Mouse (Mus musculus) testis, adult 2 months (tissue): ENCODE results near the gene Hoxa6.

Experiments used
- CTCF ChIP-seq: fragments of 200-500 bp; IDR thresholded peaks from 2 replicates; pipeline ENCODE4 v1.5.1; 2012; ENCODE audit warnings: low read depth, mild to moderate bottlenecking, inconsistent platforms, low read length, moderate library complexity; ENCODE audit not compliant: control insufficient read depth, insufficient read depth, insufficient replicate concordance
- POLR2A ChIP-seq: fragments of 200-500 bp; IDR thresholded peaks from 2 replicates; pipeline ENCODE4 v1.6.1; 2012; ENCODE audit warnings: low read depth, mild to moderate bottlenecking, inconsistent platforms, low read length, moderate library complexity; ENCODE audit not compliant: control insufficient read depth

DNA sequence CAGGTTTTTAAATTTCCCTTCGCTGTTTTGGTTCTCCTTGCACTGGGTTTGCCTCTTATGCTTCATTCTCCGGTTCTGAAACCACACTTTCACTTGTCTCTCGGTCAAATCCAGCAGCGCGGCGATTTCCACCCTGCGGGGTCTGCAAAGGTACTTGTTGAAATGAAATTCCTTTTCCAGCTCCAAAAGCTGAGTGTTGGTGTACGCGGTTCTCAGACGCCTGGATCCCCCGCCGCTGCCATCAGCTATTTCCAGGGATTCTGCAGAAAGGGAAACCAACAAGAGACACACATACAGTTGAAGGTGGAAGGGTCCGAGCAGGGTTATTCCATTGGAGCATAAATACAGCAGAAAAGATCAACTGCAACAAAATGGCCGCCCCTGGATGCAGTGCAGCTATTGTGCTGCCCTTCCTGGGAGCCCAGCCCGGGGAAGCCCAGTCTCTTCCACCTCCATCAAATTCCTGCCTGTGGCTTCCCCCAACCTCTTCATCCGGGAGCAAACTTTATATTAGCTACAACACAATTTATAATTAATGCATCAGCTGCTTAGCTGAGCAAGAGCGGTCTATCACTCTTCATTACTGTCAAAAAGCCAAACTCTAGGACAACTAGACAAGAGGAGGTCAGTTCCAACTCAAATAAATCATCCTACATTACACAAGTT is 45.0 kb downstream of the Hoxa6 start:
- TF ChIP-seq CTCF (no peak), POLR2A (no peak)
